Mouse (Mus musculus) liver (tissue): ENCODE results near the gene Golt1b.

Experiments
- DNase-seq: peaks from one replicate; pipeline ENCODE4 v3.0.0-alpha.2; 2020; ENCODE audit warnings: mixed read lengths

Golt1b gene

GRCm38 (mm10) chr6:142386285-142387010 is 573 bp upstream of the Golt1b start:
- DNase-seq = no peak

GRCm38 (mm10) chr6:142387755-142388271 is 792 bp downstream of the Golt1b start:
- DNase-seq = no peak

GRCm38 (mm10) chr6:142389101-142389500 is 2.1 kb downstream of the Golt1b start:
- DNase-seq = no peak

- no peak for DNase-seq
These were observed 5.3 kb downstream of the Golt1b start for GRCm38 (mm10) chr6:142392312-142392711.

- DNase-seq = no peak
These were observed 7.6 kb downstream of the Golt1b start for GRCm38 (mm10) chr6:142394669-142395068.

GRCm38 (mm10) chr6:142395756-142396155 is 8.7 kb downstream of the Golt1b start:
- no peak for DNase-seq

- no peak for DNase-seq
These were observed 24.1 kb downstream of the Golt1b start for GRCm38 (mm10) chr6:142411140-142411539.

- DNase-seq = no peak
These were observed 26.0 kb downstream of the Golt1b start, which contains the start of gene Spx for GRCm38 (mm10) chr6:142412906-142413491. TSS of gene Spx (plus strand) at chr6:142413441.

GRCm38 (mm10) chr6:142413845-142414244 is 26.8 kb downstream of the Golt1b start:
- no peak for DNase-seq

GRCm38 (mm10) chr6:142414597-142414996 is 27.6 kb downstream of the Golt1b start:
- DNase-seq = peak; percentile 5

GRCm38 (mm10) chr6:142424976-142425375 is 38.0 kb downstream of the Golt1b start:
- DNase-seq = no peak

GRCm38 (mm10) chr6:142429072-142429471 is 42.1 kb downstream of the Golt1b start:
- no peak for DNase-seq

- no peak for DNase-seq
These were observed 64.4 kb downstream of the Golt1b start for GRCm38 (mm10) chr6:142451381-142451780.

- no peak for DNase-seq
These were observed 66.3 kb downstream of the Golt1b start for GRCm38 (mm10) chr6:142453311-142453710.
